Mouse (Mus musculus): ENCODE results near the gene Myo3a. TPM values are rescaled to one million over a fixed set of nuclear protein-coding genes. Genes with fewer than 3 reads are reported as not detected.

The Myo3a gene
- not detected in 2 replicates for polyA plus RNA-seq (2015; fragmentation: Nextera tagmentation; extraction: Ambion mirVana)

- H3K9ac ChIP-seq (ENCODE audit: low read length), result no peak within 1 kb of the TSS
- no peaks in the 10 kb centered on the region for H3K4me1 ChIP-seq (replicated peaks; ENCODE audit: control insufficient read depth, insufficient read depth, low read length)
- under 1% methylated on average over 21 of the region's 21 CpGs for WGBS
- no peaks in the 10 kb centered on the region for H3K36me3 ChIP-seq (ENCODE audit: control insufficient read depth, insufficient read depth, low read length)
- no peak within 1 kb of the TSS for H3K27ac ChIP-seq (ENCODE audit: low read length)
- ATAC-seq (ENCODE audit: low read depth), result peak; percentile 31
- H3K9me3 ChIP-seq (ENCODE audit: control insufficient read depth, low read length), result no peaks in the 10 kb centered on the region
- no peaks in the 10 kb centered on the region for H3K27me3 ChIP-seq (ENCODE audit: control insufficient read depth, insufficient read depth, low read depth, low read length)
- H3K4me2 ChIP-seq (ENCODE audit: low read depth, low read length), result peak within 1 kb of the TSS; percentile 36
- 0 out of 2 replicates have a peak within 1 kb of the TSS, but pooled peaks have one; percentile 4 for H3K4me3 ChIP-seq (ENCODE audit: low read length)
These were observed at the start of gene Myo3a for GRCm38 (mm10) chr2:22227308-22227707. Gene Myo3a (plus strand): TSS chr2:22227503.

GRCm38 (mm10) chr2:22250462-22250861 is 23.2 kb downstream of the Myo3a start:
- Histone ChIP-seq H3K4me2 (ENCODE audit: low read depth, low read length) (no peak overlapping the region), H3K9me3 (ENCODE audit: control insufficient read depth, low read length) (no peaks in the 10 kb centered on the region), H3K9ac (ENCODE audit: low read length) (no peak overlapping the region), H3K4me3 (ENCODE audit: low read length) (no peak overlapping the region), H3K27me3 (ENCODE audit: control insufficient read depth, insufficient read depth, low read depth, low read length) (no peaks in the 10 kb centered on the region), H3K4me1 (replicated peaks; ENCODE audit: control insufficient read depth, insufficient read depth, low read length) (no peaks in the 10 kb centered on the region), H3K27ac (ENCODE audit: low read length) (no peak overlapping the region), H3K36me3 (ENCODE audit: control insufficient read depth, insufficient read depth, low read length) (no peaks in the 10 kb centered on the region)
- no peak for ATAC-seq (ENCODE audit: low read depth)
- WGBS, result 68% methylated on average over 3 of the region's 3 CpGs

- Histone ChIP-seq H3K4me2 (ENCODE audit: low read depth, low read length) (no peak overlapping the region), H3K36me3 (ENCODE audit: control insufficient read depth, insufficient read depth, low read length) (no peaks in the 10 kb centered on the region), H3K4me3 (ENCODE audit: low read length) (no peak overlapping the region), H3K27ac (ENCODE audit: low read length) (no peak overlapping the region), H3K9me3 (ENCODE audit: control insufficient read depth, low read length) (no peaks in the 10 kb centered on the region), H3K9ac (ENCODE audit: low read length) (no peak overlapping the region), H3K27me3 (ENCODE audit: control insufficient read depth, insufficient read depth, low read depth, low read length) (no peaks in the 10 kb centered on the region), H3K4me1 (replicated peaks; ENCODE audit: control insufficient read depth, insufficient read depth, low read length) (no peaks in the 10 kb centered on the region)
- WGBS, result 54% methylated on average over 2 of the region's 2 CpGs
- no peak for ATAC-seq (ENCODE audit: low read depth)
These were observed 23.7 kb downstream of the Myo3a start for GRCm38 (mm10) chr2:22251045-22251444.

GRCm38 (mm10) chr2:22255600-22255999 is 28.3 kb downstream of the Myo3a start:
- H3K9ac ChIP-seq (ENCODE audit: low read length), result no peak overlapping the region
- H3K4me1 ChIP-seq (replicated peaks; ENCODE audit: control insufficient read depth, insufficient read depth, low read length), result no peaks in the 10 kb centered on the region
- H3K27ac ChIP-seq (ENCODE audit: low read length), result no peak overlapping the region
- no peak for ATAC-seq (ENCODE audit: low read depth)
- H3K36me3 ChIP-seq (ENCODE audit: control insufficient read depth, insufficient read depth, low read length), result no peaks in the 10 kb centered on the region
- no peak overlapping the region for H3K4me2 ChIP-seq (ENCODE audit: low read depth, low read length)
- no peak overlapping the region for H3K4me3 ChIP-seq (ENCODE audit: low read length)
- H3K9me3 ChIP-seq (ENCODE audit: control insufficient read depth, low read length), result no peaks in the 10 kb centered on the region
- H3K27me3 ChIP-seq (ENCODE audit: control insufficient read depth, insufficient read depth, low read depth, low read length), result no peaks in the 10 kb centered on the region

- no peaks in the 10 kb centered on the region for H3K9me3 ChIP-seq (ENCODE audit: control insufficient read depth, low read length)
- no peak overlapping the region for H3K4me2 ChIP-seq (ENCODE audit: low read depth, low read length)
- ATAC-seq (ENCODE audit: low read depth), result no peak
- H3K36me3 ChIP-seq (ENCODE audit: control insufficient read depth, insufficient read depth, low read length), result no peaks in the 10 kb centered on the region
- H3K4me1 ChIP-seq (replicated peaks; ENCODE audit: control insufficient read depth, insufficient read depth, low read length), result no peaks in the 10 kb centered on the region
- H3K27me3 ChIP-seq (ENCODE audit: control insufficient read depth, insufficient read depth, low read depth, low read length), result no peaks in the 10 kb centered on the region
- no peak overlapping the region for H3K4me3 ChIP-seq (ENCODE audit: low read length)
- 77% methylated on average over 2 of the region's 2 CpGs for WGBS
- no peak overlapping the region for H3K9ac ChIP-seq (ENCODE audit: low read length)
- H3K27ac ChIP-seq (ENCODE audit: low read length), result no peak overlapping the region
These were observed 44.3 kb downstream of the Myo3a start for GRCm38 (mm10) chr2:22271555-22271954.

- Histone ChIP-seq H3K4me3 (ENCODE audit: low read length) (no peak overlapping the region), H3K27ac (ENCODE audit: low read length) (peak overlapping the region; percentile 39; the same call in 1 of the 2 replicates), H3K4me1 (replicated peaks; ENCODE audit: control insufficient read depth, insufficient read depth, low read length) (no peaks in the 10 kb centered on the region), H3K36me3 (ENCODE audit: control insufficient read depth, insufficient read depth, low read length) (no peaks in the 10 kb centered on the region), H3K9ac (ENCODE audit: low read length) (no peak overlapping the region), H3K9me3 (ENCODE audit: control insufficient read depth, low read length) (no peaks in the 10 kb centered on the region), H3K4me2 (ENCODE audit: low read depth, low read length) (no peak overlapping the region), H3K27me3 (ENCODE audit: control insufficient read depth, insufficient read depth, low read depth, low read length) (no peaks in the 10 kb centered on the region)
- ATAC-seq (ENCODE audit: low read depth), result peak; percentile 56
- 23% methylated on average over 2 of the region's 2 CpGs for WGBS
These were observed 58.1 kb downstream of the Myo3a start for GRCm38 (mm10) chr2:22285366-22285765.

GRCm38 (mm10) chr2:22285777-22286176 is 58.5 kb downstream of the Myo3a start:
- Histone ChIP-seq H3K27ac (ENCODE audit: low read length) (no peak overlapping the region), H3K4me3 (ENCODE audit: low read length) (no peak overlapping the region), H3K27me3 (ENCODE audit: control insufficient read depth, insufficient read depth, low read depth, low read length) (no peaks in the 10 kb centered on the region), H3K36me3 (ENCODE audit: control insufficient read depth, insufficient read depth, low read length) (no peaks in the 10 kb centered on the region), H3K4me1 (replicated peaks; ENCODE audit: control insufficient read depth, insufficient read depth, low read length) (no peaks in the 10 kb centered on the region), H3K9ac (ENCODE audit: low read length) (no peak overlapping the region), H3K4me2 (ENCODE audit: low read depth, low read length) (no peak overlapping the region), H3K9me3 (ENCODE audit: control insufficient read depth, low read length) (no peaks in the 10 kb centered on the region)
- WGBS, result 3% methylated on average over 1 of the region's 1 CpGs
- peak; percentile 93 for ATAC-seq (ENCODE audit: low read depth)

GRCm38 (mm10) chr2:22293579-22294446 is 66.5 kb downstream of the Myo3a start:
- Histone ChIP-seq H3K36me3 (ENCODE audit: control insufficient read depth, insufficient read depth, low read length) (no peaks in the 10 kb centered on the region), H3K9me3 (ENCODE audit: control insufficient read depth, low read length) (no peaks in the 10 kb centered on the region), H3K4me3 (ENCODE audit: low read length) (no peak overlapping the region), H3K4me1 (replicated peaks; ENCODE audit: control insufficient read depth, insufficient read depth, low read length) (no peaks in the 10 kb centered on the region), H3K27ac (ENCODE audit: low read length) (no peak overlapping the region), H3K4me2 (ENCODE audit: low read depth, low read length) (no peak overlapping the region), H3K9ac (ENCODE audit: low read length) (no peak overlapping the region), H3K27me3 (ENCODE audit: control insufficient read depth, insufficient read depth, low read depth, low read length) (no peaks in the 10 kb centered on the region)
- no peak for ATAC-seq (ENCODE audit: low read depth)
- WGBS, result 61% methylated on average over 11 of the region's 11 CpGs

- Histone ChIP-seq H3K27ac (ENCODE audit: low read length) (no peak overlapping the region), H3K4me2 (ENCODE audit: low read depth, low read length) (no peak overlapping the region), H3K36me3 (ENCODE audit: control insufficient read depth, insufficient read depth, low read length) (no peaks in the 10 kb centered on the region), H3K9ac (ENCODE audit: low read length) (no peak overlapping the region), H3K4me3 (ENCODE audit: low read length) (no peak overlapping the region), H3K4me1 (replicated peaks; ENCODE audit: control insufficient read depth, insufficient read depth, low read length) (no peaks in the 10 kb centered on the region), H3K27me3 (ENCODE audit: control insufficient read depth, insufficient read depth, low read depth, low read length) (no peaks in the 10 kb centered on the region), H3K9me3 (ENCODE audit: control insufficient read depth, low read length) (no peaks in the 10 kb centered on the region)
- ATAC-seq (ENCODE audit: low read depth), result no peak
- 55% methylated on average over 2 of the region's 2 CpGs for WGBS
These were observed 67.1 kb downstream of the Myo3a start for GRCm38 (mm10) chr2:22294447-22294738.

All from lung, embryonic 16.5 days (tissue).